In the genomic region with DNA sequence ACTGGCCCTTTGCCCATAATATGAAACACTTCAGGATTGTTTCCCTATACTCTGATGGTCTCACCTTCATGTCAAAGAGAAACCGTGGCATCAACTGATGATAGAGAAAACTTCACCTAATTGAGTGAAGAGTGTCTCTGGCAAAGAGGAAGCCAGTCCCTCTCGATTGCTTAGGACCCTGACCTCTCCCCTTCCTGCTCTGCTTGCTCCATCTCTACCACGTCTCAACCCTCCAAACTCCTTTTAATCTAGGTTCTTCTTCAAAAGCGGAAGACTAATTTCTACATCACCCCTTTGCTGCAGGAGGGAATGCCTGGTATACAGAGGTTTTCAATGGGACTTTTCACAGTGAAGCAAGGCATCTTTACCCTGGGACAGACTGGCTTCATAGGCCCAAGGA, we compare ENCODE assay signal across 27 mouse cellular contexts. TPM values are rescaled to one million over a fixed set of nuclear protein-coding genes. Genes with fewer than 3 reads are reported as not detected.
"Had no signal": no experiment of that assay in that cellular context is flagged by ENCODE, and none has a peak within 500 bp of the region (broad histone marks: within the 10 kb centered on the region; RNA-seq: fewer than 3 reads in every experiment).

No protein-coding gene starts in this region.

- H3K4me2 ChIP-seq: heart, embryonic 11.5 days; heart, embryonic 13.5 days; heart, embryonic 15.5 days; hindbrain, embryonic 13.5 days; hindbrain, embryonic 15.5 days; limb, embryonic 13.5 days; limb, embryonic 15.5 days; liver, embryonic 13.5 days had no signal

- H3K27ac ChIP-seq: gastrocnemius, adult 2 months; heart, embryonic 13.5 days; heart, embryonic 15.5 days; hindbrain, embryonic 13.5 days; hindbrain, embryonic 15.5 days; hindbrain, postnatal 0 days; layer of hippocampus, adult 2 months; left cerebral cortex, adult 2 months; limb, embryonic 13.5 days; limb, embryonic 15.5 days; liver, embryonic 13.5 days had no signal

- H3K9ac ChIP-seq: heart, embryonic 13.5 days; heart, embryonic 15.5 days; hindbrain, embryonic 13.5 days; hindbrain, embryonic 15.5 days; limb, embryonic 13.5 days; limb, embryonic 15.5 days; liver, embryonic 13.5 days had no signal

- H3K4me3 ChIP-seq: gastrocnemius, adult 2 months; heart, embryonic 13.5 days; heart, embryonic 15.5 days; hindbrain, embryonic 13.5 days; hindbrain, embryonic 15.5 days; layer of hippocampus, adult 2 months; left cerebral cortex, adult 2 months; limb, embryonic 13.5 days; limb, embryonic 15.5 days; liver, embryonic 13.5 days had no signal

- H3K27me3 ChIP-seq: heart, embryonic 13.5 days; heart, embryonic 15.5 days; hindbrain, embryonic 13.5 days; hindbrain, embryonic 15.5 days; limb, embryonic 13.5 days; limb, embryonic 15.5 days; liver, embryonic 13.5 days had no signal

- H3K36me3 ChIP-seq: heart, embryonic 13.5 days; heart, embryonic 15.5 days; hindbrain, embryonic 13.5 days; hindbrain, embryonic 15.5 days; limb, embryonic 13.5 days; limb, embryonic 15.5 days; liver, embryonic 13.5 days had no signal

- ATAC-seq: hindbrain, postnatal 0 days; intestine, embryonic 16.5 days had no signal

- H3K4me1 ChIP-seq: heart, embryonic 13.5 days; heart, embryonic 15.5 days; hindbrain, embryonic 13.5 days; hindbrain, embryonic 15.5 days; limb, embryonic 13.5 days; limb, embryonic 15.5 days; liver, embryonic 13.5 days had no signal

- DNase-seq: gastrocnemius, adult 2 months; gastrocnemius, postnatal 10 days; gastrocnemius, postnatal 25 days; heart, adult 18-20 months; heart, postnatal 14 days; heart, postnatal 36 days; kidney, adult 11 months; kidney, adult 2 months; kidney, postnatal 10 days; kidney, postnatal 25 days; kidney, postnatal 4 days; left cerebral cortex, postnatal 4 days; liver, embryonic 13.5 days had no signal

- H3K9me3 ChIP-seq: heart, embryonic 13.5 days; heart, embryonic 15.5 days; hindbrain, embryonic 13.5 days; hindbrain, embryonic 15.5 days; limb, embryonic 13.5 days; limb, embryonic 15.5 days; liver, embryonic 13.5 days had no signal

RNA-seq across cellular contexts. Expression of gene Selp, which starts 58.1 kb away (rescaled TPM):
- total RNA-seq: hindbrain, postnatal 0 days; layer of hippocampus, adult 2 months; layer of hippocampus, postnatal 25 days; left cerebral cortex, adult 2 months; left cerebral cortex, postnatal 14 days had no signal
- polyA plus RNA-seq: frontal cortex, adult 2 months; hindbrain, embryonic 13.5 days; hindbrain, embryonic 15.5 days; limb, embryonic 13.5 days had no signal
